Mouse (Mus musculus) MEL (cell line): Measurements from ENCODE around the gene Ddx41. TPM values are rescaled to one million over a fixed set of nuclear protein-coding genes. Genes with fewer than 3 reads are reported as not detected.

Experiments
- DNase-seq: peaks from one replicate; pipeline ENCODE4 v3.0.0; 2011; ENCODE audit warnings: low read depth, low spot score
- H3K27ac ChIP-seq: 2 replicates; pipeline ENCODE4 v1.5.1; 2012; ENCODE audit warnings: low read depth, mild to moderate bottlenecking, control low read depth, low read length, moderate library complexity; ENCODE audit not compliant: control insufficient read depth
- H3K27me3 ChIP-seq, 2 experiments: fragments of 150-350 bp in 1 of 2; sonication (generic) in 1 of 2; 2 replicates each; pipeline ENCODE4 v1.6.1; 2012; ENCODE audit warnings: low read length in 2 of 2, mild to moderate bottlenecking in 2 of 2, improper control_type of control experiment in 1 of 2, moderate library complexity in 1 of 2; ENCODE audit not compliant: insufficient read depth in 2 of 2, control insufficient read depth in 1 of 2
- H3K36me3 ChIP-seq, 2 experiments: 2 replicates each; pipeline ENCODE4 v1.6.1; 2012 to 2014; ENCODE audit warnings: low read length in 2 of 2, improper control_type of control experiment in 1 of 2, inconsistent platforms in 1 of 2, mild to moderate bottlenecking in 1 of 2; ENCODE audit not compliant: insufficient read depth in 2 of 2, control insufficient read depth in 1 of 2
- H3K4me1 ChIP-seq, 2 experiments: fragments of 150-350 bp in 1 of 2; sonication (generic) in 1 of 2; 2 replicates each; pipeline ENCODE4 v1.6.1; 2012; ENCODE audit warnings: low read length in 2 of 2, improper control_type of control experiment in 1 of 2, mild to moderate bottlenecking in 1 of 2; ENCODE audit not compliant: insufficient read depth in 2 of 2, control insufficient read depth in 1 of 2
- H3K4me3 ChIP-seq, 2 experiments: fragments of 150-350 bp in 1 of 2; sonication (generic) in 1 of 2; 2 replicates each; pipeline ENCODE4 v1.5.1; 2012; ENCODE audit warnings: low read depth in 2 of 2, low read length in 2 of 2, mild to moderate bottlenecking in 2 of 2, moderate library complexity in 2 of 2, control low read depth in 1 of 2, improper control_type of control experiment in 1 of 2; ENCODE audit not compliant: control insufficient read depth in 1 of 2, insufficient read depth in 1 of 2
- H3K79me2 ChIP-seq: 2 replicates; pipeline ENCODE4 v1.6.1; 2012; ENCODE audit warnings: mild to moderate bottlenecking, low read length, moderate library complexity; ENCODE audit not compliant: control insufficient read depth, poor library complexity, insufficient read depth
- H3K9ac ChIP-seq: 2 replicates; pipeline ENCODE4 v1.6.1; 2012; ENCODE audit warnings: low read depth, mild to moderate bottlenecking, control low read depth, low read length, moderate library complexity; ENCODE audit not compliant: control insufficient read depth, poor library complexity, severe bottlenecking
- H3K9me3 ChIP-seq: fragments of 150-350 bp; sonication (generic); replicated peaks from 2 replicates; pipeline ENCODE4 v1.6.1; 2012; ENCODE audit warnings: mild to moderate bottlenecking, low read length, improper control_type of control experiment, moderate library complexity; ENCODE audit not compliant: insufficient read depth
- BHLHE40 ChIP-seq: IDR thresholded peaks from 2 replicates; pipeline ENCODE4 v1.6.1; 2012; ENCODE audit warnings: low read depth, mild to moderate bottlenecking, inconsistent platforms, low read length, improper control_type of control experiment, borderline replicate concordance
- ELF1 ChIP-seq: IDR thresholded peaks from 2 replicates; pipeline ENCODE4 v1.6.1; 2014; ENCODE audit warnings: low read depth, mild to moderate bottlenecking, inconsistent platforms, low read length, improper control_type of control experiment, moderate library complexity
- HCFC1 ChIP-seq: IDR thresholded peaks from 2 replicates; pipeline ENCODE4 v1.6.1; 2012; ENCODE audit warnings: low read depth, mild to moderate bottlenecking, inconsistent platforms, low read length, improper control_type of control experiment, moderate library complexity
- MAFK ChIP-seq: IDR thresholded peaks from 2 replicates; pipeline ENCODE4 v1.6.1; 2011; ENCODE audit warnings: low read depth, mild to moderate bottlenecking, low read length, improper control_type of control experiment, borderline replicate concordance
- MEF2A ChIP-seq: IDR thresholded peaks from 2 replicates; pipeline ENCODE4 v1.6.1; 2014; ENCODE audit warnings: low read depth, mild to moderate bottlenecking, inconsistent platforms, low read length, improper control_type of control experiment; ENCODE audit not compliant: poor library complexity, insufficient replicate concordance, severe bottlenecking; ENCODE audit errors: extremely low read depth
- MXI1 ChIP-seq: IDR thresholded peaks from 2 replicates; pipeline ENCODE4 v1.6.1; 2011; ENCODE audit warnings: mild to moderate bottlenecking, low read depth, low read length, improper control_type of control experiment
- NRF1 ChIP-seq: IDR thresholded peaks from 2 replicates; pipeline ENCODE4 v1.6.1; 2014; ENCODE audit warnings: low read depth, mild to moderate bottlenecking, inconsistent platforms, low read length, improper control_type of control experiment, moderate library complexity; ENCODE audit not compliant: poor library complexity, insufficient read depth, severe bottlenecking
- POLR2AphosphoS2 ChIP-seq: IDR thresholded peaks from 2 replicates; pipeline ENCODE4 v1.6.1; 2011; ENCODE audit warnings: low read length, improper control_type of control experiment
- RAD21 ChIP-seq: IDR thresholded peaks from 2 replicates; pipeline ENCODE4 v1.6.1; 2011; ENCODE audit warnings: mild to moderate bottlenecking, low read depth, low read length, improper control_type of control experiment
- RCOR1 ChIP-seq: IDR thresholded peaks from 2 replicates; pipeline ENCODE4 v1.6.1; 2012; ENCODE audit warnings: low read depth, mild to moderate bottlenecking, inconsistent platforms, low read length, improper control_type of control experiment
- TCF12 ChIP-seq: IDR thresholded peaks from 2 replicates; pipeline ENCODE4 v1.6.1; 2014; ENCODE audit warnings: low read depth, mild to moderate bottlenecking, inconsistent platforms, low read length, improper control_type of control experiment, moderate library complexity
- ZC3H11A ChIP-seq: IDR thresholded peaks from 2 replicates; pipeline ENCODE4 v1.6.1; 2012; ENCODE audit warnings: low read depth, mild to moderate bottlenecking, inconsistent platforms, low read length, improper control_type of control experiment
- ZNF384 ChIP-seq: IDR thresholded peaks from 2 replicates; pipeline ENCODE4 v1.6.1; 2012; ENCODE audit warnings: low read depth, mild to moderate bottlenecking, inconsistent platforms, low read length, improper control_type of control experiment
- polyA plus RNA-seq, 2 experiments: library from polyadenylated mRNA; stranded (reverse) in 1 of 2; unstranded in 1 of 2; fragments of >175 nt in 1 of 2; fragments of >200 nt in 1 of 2; gene quantifications; 2 replicates each; pipeline versions ENCODE4 v1.2.1 to v1.2.4; 2012; ENCODE audit warnings: low replicate concordance in 2 of 2, low read depth in 1 of 2; ENCODE audit not compliant: insufficient read length in 2 of 2, insufficient read depth in 1 of 2, missing spikeins in 1 of 2
- total RNA-seq: library from RNA; depleted of rRNA; stranded (reverse); fragments of 300-350 nt; gene quantifications from 2 replicates; pipeline ENCODE4 v1.2.3, GENCODE M21; 2012

Gene Ddx41
- total and polyA plus RNA-seq, 3 experiments: 58.5 to 88.8 TPM; not detected in 1

DNA sequence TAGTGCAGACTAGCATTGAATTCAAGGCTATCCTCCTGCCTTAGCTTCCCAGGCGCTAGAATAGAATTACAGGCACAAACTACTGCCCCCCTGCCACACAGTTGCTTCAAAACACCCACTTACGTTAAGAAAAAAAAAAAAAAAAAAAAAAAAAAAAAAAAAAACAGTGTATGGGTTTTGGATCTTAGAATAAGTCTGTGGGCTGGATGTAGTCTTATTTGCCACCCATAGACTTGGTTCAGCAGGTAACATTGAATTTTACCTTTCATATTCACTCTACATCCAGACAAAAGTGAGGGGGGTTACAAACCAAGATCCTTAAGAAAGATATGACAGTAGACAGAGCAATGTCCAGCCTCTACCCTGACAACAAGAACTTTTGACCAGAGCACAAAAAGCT is 31.5 kb upstream of the Ddx41 start:
- no peaks in the 10 kb centered on the region for H3K27me3 ChIP-seq
- H3K4me3 ChIP-seq: no peak overlapping the region
- peaks cover 0 to 17% of the 10 kb centered on the region in 2 experiments; a peak in 3 of 4 replicates for H3K4me1 ChIP-seq
- no peaks in the 10 kb centered on the region for H3K9me3 ChIP-seq
- peaks cover 3 to 13% of the 10 kb centered on the region in 2 experiments; a peak in 2 of 4 replicates for H3K36me3 ChIP-seq
- no peak overlapping the region for H3K9ac ChIP-seq
- TF ChIP-seq MXI1 (no peak), ZNF384 (peak; percentile 61)
- TF ChIP-seq, all 39 proteins: peak for 1
- DNase-seq: no peak
- Histone ChIP-seq H3K79me2 (peaks cover 20% of the 10 kb centered on the region), H3K27ac (no peak overlapping the region)

DNA sequence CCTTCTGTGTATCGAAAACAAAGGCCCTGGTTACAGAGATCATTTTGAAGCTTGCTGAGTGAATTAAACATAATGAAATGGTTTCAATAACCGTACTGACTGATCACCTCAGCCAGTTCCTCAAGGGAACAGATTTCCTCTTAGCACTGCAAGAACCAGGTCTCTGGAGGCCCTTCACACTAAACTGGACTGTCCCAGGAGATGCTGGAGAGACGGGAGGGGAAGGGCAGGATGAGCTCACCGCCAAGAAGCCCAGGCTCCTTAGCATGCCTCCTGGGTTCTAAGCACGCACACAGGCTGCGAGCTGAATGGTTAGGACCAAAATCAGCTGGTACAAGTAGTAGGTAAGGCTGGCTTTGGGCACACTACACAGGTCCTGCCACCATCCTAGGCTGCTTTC is 30.5 kb upstream of the Ddx41 start:
- DNase-seq: no peak
- H3K36me3 ChIP-seq: peaks cover 5 to 13% of the 10 kb centered on the region in 2 experiments; a peak in 2 of 4 replicates

DNA sequence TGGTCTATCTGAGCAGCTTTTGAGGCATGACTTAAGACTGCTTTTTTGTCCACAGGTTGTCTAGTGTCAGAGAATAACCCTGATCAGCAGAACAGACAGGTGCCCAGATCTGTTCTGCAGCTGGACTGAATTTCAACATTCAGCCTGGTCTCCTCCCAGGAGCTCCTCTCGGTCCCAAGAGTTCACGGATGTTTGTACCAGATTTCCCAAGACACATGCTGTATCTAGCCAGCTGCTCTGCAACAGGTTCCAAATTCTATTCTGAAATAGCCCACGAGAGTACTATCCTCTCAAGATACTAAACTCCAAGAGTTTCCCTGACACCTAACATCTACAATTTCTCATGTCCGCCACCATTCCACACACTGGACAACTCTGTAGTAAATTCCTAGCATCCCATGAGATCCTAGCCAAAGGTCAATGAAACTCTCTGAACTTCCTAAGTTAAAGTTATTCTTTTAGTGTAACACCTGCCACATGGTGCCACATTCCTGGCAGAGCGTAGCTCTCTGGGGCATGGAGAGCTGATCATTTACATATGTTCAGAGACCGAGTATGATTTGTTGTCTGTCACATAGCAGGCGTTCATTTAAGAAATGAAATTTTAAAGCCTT is 26.9 kb upstream of the Ddx41 start:
- no peaks in the 10 kb centered on the region for H3K27me3 ChIP-seq
- DNase-seq: no peak
- H3K27ac ChIP-seq: no peak overlapping the region
- TF ChIP-seq RCOR1 (no peak), NRF1 (no peak), ZNF384 (no peak), RAD21 (no peak), MEF2A (no peak), ZC3H11A (no peak), TCF12 (no peak), BHLHE40 (no peak), HCFC1 (no peak), POLR2AphosphoS2 (no peak)
- H3K79me2 ChIP-seq: peaks cover 5% of the 10 kb centered on the region
- 0 out of 4 replicates have a peak, but pooled peaks cover 0 to 5% of the 10 kb centered on the region in 2 experiments for H3K36me3 ChIP-seq
- no peaks in the 10 kb centered on the region for H3K4me1 ChIP-seq
- H3K9me3 ChIP-seq: no peaks in the 10 kb centered on the region
- no peak overlapping the region for H3K4me3 ChIP-seq
- H3K9ac ChIP-seq: no peak overlapping the region

More for the DNA sequence above, 30.5 kb upstream of the Ddx41 start:
- H3K9me3 ChIP-seq: no peaks in the 10 kb centered on the region
- no peak overlapping the region for H3K4me3 ChIP-seq
- TF ChIP-seq ELF1 (no peak), MAFK (no peak)
- H3K79me2 ChIP-seq: peaks cover 20% of the 10 kb centered on the region
- peaks cover 0 to 14% of the 10 kb centered on the region in 2 experiments; a peak in 3 of 4 replicates for H3K4me1 ChIP-seq
- H3K9ac ChIP-seq: no peak overlapping the region
- H3K27me3 ChIP-seq: no peaks in the 10 kb centered on the region
- no peak overlapping the region for H3K27ac ChIP-seq
